Mouse (Mus musculus) left cerebral cortex, adult 2 months (tissue): ENCODE data around the gene Mad2l1. TPM values are rescaled to one million over a fixed set of nuclear protein-coding genes. Genes with fewer than 3 reads are reported as not detected.

Source experiments
- DNase-seq, 2 experiments: peaks; one replicate each; pipeline ENCODE4 v3.0.0; 2021 to 2022; ENCODE audit warnings: low spot score in 2 of 2, mixed read lengths in 1 of 2; ENCODE audit errors: extremely low spot score in 1 of 2
- H3K27ac ChIP-seq: fragments of 200-600 bp; 2 replicates; pipeline ENCODE4 v1.8.1; 2022
- H3K4me3 ChIP-seq: fragments of 200-600 bp; 2 replicates; pipeline ENCODE4 v1.8.1; 2022
- CTCF ChIP-seq: fragments of 200-600 bp; IDR thresholded peaks from 2 replicates; pipeline ENCODE4 v1.8.1; 2022; ENCODE audit warnings: antibody characterized with exemption, mild to moderate bottlenecking, moderate library complexity
- intact Hi-C: fragments of 180-260 bp; cut with DNase I; formaldehyde crosslinking; loops from one replicate; pipeline ENCODE4 v1.15.1; 2025
- long read RNA-seq, 2 experiments: library from polyadenylated mRNA; stranded (forward); transcript quantifications; one replicate each; pipeline ENCODE4 v2.0.0; 2021; ENCODE audit warnings: borderline mapping rate in 2 of 2
- total RNA-seq, 2 experiments: library from RNA; stranded (reverse); gene quantifications; 2 replicates each; pipeline ENCODE4 v1.2.3; 2021

Mad2l1 gene
- 10 to 100 TPM in 1 of 2 experiments, 1 to 10 TPM in 1; 9.1 to 11.0 TPM for total RNA-seq
- long read RNA-seq, experiment 1, full-length matches to known transcripts, result 9 of 10 reads
- long read RNA-seq, experiment 1, partial matches to known transcripts, result 0 of 10 reads
- long read RNA-seq, experiment 1, other reads (novel, unspliced or antisense), result 1 of 10 reads
- long read RNA-seq, experiment 2, result 0 reads

DNA sequence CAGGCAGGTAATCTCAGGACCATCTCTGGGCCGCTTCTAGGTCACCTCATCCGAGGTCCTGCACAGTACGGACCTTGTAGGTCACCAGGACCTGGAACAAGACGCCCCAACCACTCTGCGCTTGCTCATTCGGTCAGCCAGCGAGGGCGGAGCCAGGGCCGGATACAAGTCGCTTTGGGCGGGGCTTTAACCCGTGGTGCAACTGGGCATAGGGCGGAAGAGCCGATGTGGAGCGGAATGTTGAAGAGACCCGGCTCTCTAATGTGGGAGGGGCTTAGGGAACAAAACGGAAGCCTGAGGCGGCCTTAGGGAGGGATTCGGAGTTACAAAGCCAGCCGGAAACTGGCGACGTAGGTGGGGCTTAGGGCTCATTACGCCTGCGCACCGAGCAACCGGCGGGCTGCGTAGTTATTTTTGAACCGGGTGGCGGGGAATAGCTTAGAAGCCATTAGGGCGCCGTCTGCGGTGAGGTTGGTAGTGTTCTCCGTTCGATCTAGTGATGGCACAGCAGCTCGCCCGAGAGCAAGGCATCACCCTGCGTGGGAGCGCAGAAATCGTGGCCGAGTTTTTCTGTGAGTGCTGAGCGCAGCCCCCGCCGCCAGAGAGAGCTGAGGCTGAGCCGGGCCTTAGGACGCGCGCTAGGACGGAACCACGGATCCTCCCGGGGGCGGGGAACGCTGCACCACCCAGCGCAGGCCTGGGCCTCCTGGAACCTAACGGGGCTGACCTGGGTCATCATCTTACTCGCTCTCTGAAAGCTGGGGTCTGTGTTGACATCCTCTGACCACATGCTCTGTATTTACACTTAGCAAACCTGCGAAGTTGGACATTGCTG is at the start of gene Mad2l1:
TSS of gene Mad2l1 (plus strand) at position 363 of the 835 bp plus-strand sequence.
- intact Hi-C loops, result loop anchor here (10.0 kb wide), 1 partner anchor 1490 kb away; the partner anchor contains the start of gene Smarcad1
- peak within 1 kb of the TSS; percentile 92 for H3K27ac ChIP-seq
- peak; percentile 16 for TF ChIP-seq CTCF

DNA sequence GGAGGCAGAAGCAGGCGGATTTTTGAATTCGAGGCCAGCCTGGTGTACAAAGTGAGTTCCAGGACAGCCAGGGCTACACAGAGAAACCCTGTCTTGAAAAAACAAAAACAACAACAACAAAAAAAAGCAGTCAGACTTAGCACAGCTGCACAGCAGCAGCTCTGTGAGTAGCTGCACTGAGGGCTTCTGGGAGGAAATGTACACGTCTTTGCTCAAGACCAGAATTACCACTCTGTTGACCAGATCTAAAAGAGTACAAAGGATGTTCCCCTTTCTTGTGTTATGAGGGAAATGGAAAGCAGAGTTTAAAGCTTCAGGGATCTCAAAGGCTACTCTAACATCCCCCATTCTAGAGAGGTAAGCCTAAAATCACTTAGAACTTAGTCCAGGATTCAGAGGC is 41.5 kb upstream of the Mad2l1 start:
- TF ChIP-seq CTCF, result no peak
- intact Hi-C loops, result no loop called here
- Histone ChIP-seq H3K27ac (no peak overlapping the region), H3K4me3 (no peak overlapping the region)
- DNase-seq, result no peak

More for the DNA sequence above, at the start of gene Mad2l1:
- DNase-seq, result peak; percentile 94 to 96
- peak within 1 kb of the TSS; percentile 68 for H3K4me3 ChIP-seq

DNA sequence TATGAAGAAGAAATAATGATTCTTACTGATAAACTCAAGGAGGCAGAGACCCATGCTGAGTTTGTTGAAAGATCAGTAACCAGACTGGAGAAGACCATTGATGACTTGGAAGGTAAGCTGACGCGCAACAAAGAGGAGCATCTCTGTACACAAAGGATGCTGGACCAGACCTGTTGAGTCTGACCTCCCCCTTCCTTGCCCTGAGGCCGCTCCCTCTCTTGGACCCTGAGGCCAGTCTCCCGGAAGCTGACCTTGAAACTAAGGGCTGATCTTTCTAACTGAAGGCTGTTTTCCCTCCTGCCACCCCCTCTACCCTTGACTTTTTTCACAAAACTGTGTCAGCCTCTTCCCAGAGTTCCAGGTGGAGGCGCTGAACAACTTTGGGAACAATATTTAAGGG is 18.8 kb upstream of the Mad2l1 start:
- H3K4me3 ChIP-seq, result no peak overlapping the region
- DNase-seq, result no peak
- intact Hi-C loops, result no loop called here
- no peak for TF ChIP-seq CTCF
- H3K27ac ChIP-seq, result no peak overlapping the region

GRCm38 (mm10) chr6:66528386-66528785 is 6.8 kb upstream of the Mad2l1 start:
- DNase-seq, result no peak
- Histone ChIP-seq H3K4me3 (no peak overlapping the region), H3K27ac (no peak overlapping the region)
- intact Hi-C loops, result no loop called here
- TF ChIP-seq CTCF, result no peak

DNA sequence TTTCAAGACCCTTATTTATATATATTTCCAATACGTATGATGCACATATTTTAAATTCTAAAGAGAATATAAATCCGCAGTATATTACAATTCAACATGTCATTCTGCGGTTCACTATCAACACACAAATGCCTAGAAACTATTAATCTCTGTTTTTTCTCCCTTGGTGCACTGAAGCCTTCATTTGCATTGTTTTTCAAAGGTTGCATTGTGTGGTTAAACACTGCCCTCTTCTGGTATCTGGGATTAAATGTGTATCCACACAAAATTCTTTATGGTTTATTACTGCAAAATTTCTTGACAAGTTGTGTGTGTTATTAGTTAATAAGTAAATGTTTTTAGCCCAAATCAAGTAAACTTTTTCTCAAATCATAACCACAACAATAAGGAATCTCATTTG is 1.9 kb upstream of the Mad2l1 start:
- Histone ChIP-seq H3K27ac (no peak overlapping the region), H3K4me3 (no peak overlapping the region)
- no peak for DNase-seq
- peak; percentile 83 for TF ChIP-seq CTCF
- intact Hi-C loops, result loop anchor here (2.0 to 10.0 kb wide), 5 partner anchors 861 to 1488 kb away; partner anchors contain the start of genes Ndnf and Smarcad1

DNA sequence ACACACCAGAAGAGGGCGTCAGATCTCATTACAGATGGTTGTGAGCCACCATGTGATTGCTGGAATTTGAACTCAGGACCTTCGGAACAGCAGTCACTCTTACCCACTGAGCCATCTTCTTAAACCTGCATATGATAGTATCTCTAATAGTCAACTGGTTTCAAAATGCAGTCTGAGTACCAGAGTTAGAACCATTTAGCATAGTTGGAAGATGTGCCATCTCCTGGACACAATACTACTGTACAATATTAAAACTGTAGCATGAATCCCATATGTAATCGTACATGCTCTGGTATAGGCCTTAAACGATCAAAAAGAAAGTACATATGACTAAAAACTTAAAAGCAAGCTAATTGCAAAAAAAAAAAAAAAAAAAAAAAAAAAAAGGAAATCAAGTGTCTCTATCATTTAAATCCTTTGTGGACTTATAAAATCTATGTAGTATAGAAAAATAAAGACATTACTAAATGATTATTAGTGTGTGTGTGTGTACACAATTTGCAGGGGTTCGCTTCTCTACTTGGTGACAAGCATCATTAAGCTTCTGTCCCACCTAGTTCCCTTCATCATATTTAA is 736 bp upstream of the Mad2l1 start:
- peak overlapping the region; percentile 92 for H3K27ac ChIP-seq
- peak overlapping the region; percentile 68 for H3K4me3 ChIP-seq
- intact Hi-C loops, result loop anchor here (5.0 to 10.0 kb wide), 3 partner anchors 862 to 1490 kb away; partner anchors contain the start of genes Ndnf and Smarcad1
- TF ChIP-seq CTCF, result peak; percentile 9; the same call in 1 of the 2 replicates
- no peak for DNase-seq

GRCm38 (mm10) chr6:66535966-66536365 is 776 bp downstream of the Mad2l1 start:
- TF ChIP-seq CTCF, result no peak
- Histone ChIP-seq H3K4me3 (peak overlapping the region; percentile 68), H3K27ac (no peak overlapping the region)
- intact Hi-C loops, result loop anchor here (10.0 kb wide), 1 partner anchor 1491 kb away; the partner anchor contains the start of gene Smarcad1
- no peak for DNase-seq

GRCm38 (mm10) chr6:66559996-66560395 is 24.8 kb downstream of the Mad2l1 start, which contains the start of gene Vmn1r32:
TSS of gene Vmn1r32 (minus strand) at chr6:66560096.
- no peak for TF ChIP-seq CTCF
- intact Hi-C loops, result no loop called here
- DNase-seq, result no peak
- no peak within 1 kb of the TSS for H3K27ac ChIP-seq
- no peak within 1 kb of the TSS for H3K4me3 ChIP-seq

DNA sequence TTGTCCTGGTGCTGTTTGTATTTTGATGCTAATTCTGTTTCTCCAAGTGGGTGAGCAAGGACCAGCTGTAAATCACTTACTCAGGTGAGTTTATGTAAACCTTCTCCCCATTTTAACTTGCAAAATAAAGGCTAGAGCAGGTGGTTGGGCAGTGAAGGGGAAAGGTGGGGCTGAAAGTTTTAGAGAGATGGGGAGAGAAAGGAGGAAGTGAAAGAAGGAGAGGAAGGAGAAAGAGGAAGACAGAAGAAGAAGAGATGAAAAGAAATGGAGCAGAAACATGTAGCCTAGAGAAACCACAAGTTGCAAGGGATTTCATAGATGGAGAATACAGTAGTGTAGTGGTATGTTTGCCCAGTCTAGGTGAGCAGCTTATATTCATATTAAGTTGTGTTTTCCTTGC is 60.6 kb downstream of the Mad2l1 start:
- Histone ChIP-seq H3K27ac (no peak overlapping the region), H3K4me3 (no peak overlapping the region)
- TF ChIP-seq CTCF, result no peak
- intact Hi-C loops, result no loop called here
- no peak for DNase-seq

Other genes starting within 250 kb of the Mad2l1 start
- not detected for gene Vmn1r32, start 24.7 kb downstream of the Mad2l1 start, total RNA-seq
- gene Vmn1r33, start 82.9 kb downstream of the Mad2l1 start, total RNA-seq, result not detected
- gene Vmn1r34, start 108.5 kb downstream of the Mad2l1 start, total RNA-seq, result not detected
- gene Vmn1r35, start 150.5 kb downstream of the Mad2l1 start, total RNA-seq, result not detected
- not detected for gene Vmn1r36, start 183.8 kb downstream of the Mad2l1 start, total RNA-seq
- not detected for gene Vmn1r37, start 194.0 kb downstream of the Mad2l1 start, total RNA-seq
- not detected for gene Vmn1r38, start 247.2 kb downstream of the Mad2l1 start, total RNA-seq